Mouse (Mus musculus): Measurements from ENCODE around the gene Larp4b.
A peak's percentile ranks its signal among the peaks of the same experiment; 100 is the strongest.

Larp4b gene

DNA sequence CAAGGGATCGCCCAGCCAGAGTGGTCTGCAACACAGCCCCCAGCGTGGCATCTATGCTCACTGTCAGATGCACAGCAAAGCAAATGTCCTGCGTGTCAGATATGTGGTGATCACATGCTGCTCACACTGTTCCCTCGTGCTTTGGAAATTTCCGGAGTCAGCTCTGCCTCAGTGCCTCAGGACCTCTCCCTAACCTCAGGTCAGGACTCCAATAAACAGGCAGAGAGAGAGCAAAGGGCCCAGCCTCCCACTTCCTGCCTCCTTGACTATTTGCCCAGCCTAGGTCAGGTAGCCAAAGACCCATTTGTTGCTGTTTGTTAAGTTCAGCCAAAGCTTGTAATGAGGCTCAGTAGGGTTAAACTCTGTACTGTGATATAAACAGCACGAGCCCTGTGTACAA is 87.4 kb downstream of the Larp4b start:
- DNase-seq, result no peak

DNA sequence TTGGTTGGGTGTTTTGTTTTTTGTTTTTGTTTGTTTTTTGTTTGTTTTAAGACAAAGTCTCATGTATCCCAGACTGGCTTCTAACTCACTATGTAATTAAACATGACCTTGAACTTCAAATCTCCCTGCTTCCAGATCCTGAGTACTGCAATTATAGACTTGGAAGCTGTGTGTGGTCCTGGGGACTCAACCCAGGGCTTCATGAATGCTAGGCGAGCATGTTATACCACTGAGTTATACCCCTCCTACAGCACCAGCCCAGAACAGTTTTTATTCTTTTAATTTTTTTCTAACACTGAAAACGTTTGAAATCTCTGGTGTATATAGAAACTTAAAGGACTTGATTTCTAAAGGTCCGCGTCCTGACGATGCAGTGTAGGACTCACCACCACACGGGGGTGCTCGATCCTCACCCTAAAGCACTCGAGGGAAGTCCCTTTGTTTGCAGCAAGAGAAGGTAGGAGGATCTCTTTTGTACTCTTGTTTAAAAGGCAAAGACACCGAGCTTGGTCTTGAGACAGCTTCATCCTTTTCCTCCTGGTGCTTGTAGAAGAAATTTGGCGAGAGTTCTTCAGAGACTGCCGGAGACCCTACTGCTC is 88.1 kb downstream of the Larp4b start:
- DNase-seq, result peak; percentile 79

DNA sequence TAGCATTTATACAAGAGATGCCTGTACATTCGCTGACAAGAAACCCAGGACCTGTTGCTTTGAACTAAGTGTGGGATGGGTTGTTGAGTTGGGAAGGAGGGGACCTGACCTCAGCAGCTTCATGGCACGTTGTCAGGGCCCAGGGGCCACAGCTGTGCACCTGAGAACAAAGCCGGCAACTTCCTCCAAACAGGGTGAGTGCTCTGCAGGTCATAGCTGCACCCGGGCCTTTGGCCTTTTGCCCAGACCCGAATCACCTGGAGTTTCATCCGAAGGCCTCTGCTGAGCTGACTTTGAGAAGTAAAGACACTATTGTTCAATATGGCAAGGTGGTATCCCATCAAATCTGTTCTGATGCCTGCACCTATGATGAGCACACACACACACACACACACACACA is 90.6 kb downstream of the Larp4b start:
- no peak for DNase-seq

DNA sequence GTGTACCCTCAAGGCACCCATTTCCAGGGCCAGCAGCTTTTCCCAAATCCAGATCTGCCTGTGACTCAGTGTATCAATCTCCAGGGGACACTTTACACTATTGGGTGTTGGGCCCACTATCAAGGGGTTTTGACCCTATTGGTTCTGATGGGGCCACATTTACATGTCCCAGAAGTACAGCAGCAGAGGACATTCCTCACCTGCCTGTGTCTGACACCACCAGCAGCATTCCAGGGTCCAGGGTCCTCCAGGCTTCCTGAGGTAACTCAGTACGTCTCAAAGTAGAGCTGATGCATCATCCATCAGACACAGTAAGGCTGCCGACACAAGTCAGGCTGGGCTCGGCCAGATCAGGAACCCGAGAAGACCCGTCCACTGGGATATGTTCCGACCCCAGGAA is 91.0 kb downstream of the Larp4b start:
- no peak for DNase-seq

DNA sequence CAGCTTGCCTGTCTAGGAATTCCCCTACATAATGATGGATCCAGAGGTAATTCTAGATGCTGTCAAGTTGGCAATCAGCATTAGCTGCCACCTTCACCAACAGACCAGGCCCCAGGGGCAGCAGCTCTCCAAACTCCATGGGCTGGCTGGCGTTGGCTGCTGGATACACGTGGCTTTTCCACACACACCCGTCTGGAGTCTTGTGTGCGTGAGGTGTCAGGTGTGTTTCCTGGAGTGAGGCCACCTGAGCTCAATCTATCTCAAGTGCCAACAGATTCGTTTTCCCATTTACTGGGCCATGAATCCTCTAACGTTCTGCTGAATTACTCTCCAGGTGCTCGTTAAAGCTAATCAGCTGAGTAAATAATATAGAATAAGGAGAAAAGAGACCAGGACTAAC is 93.5 kb downstream of the Larp4b start:
- DNase-seq, result no peak

DNA sequence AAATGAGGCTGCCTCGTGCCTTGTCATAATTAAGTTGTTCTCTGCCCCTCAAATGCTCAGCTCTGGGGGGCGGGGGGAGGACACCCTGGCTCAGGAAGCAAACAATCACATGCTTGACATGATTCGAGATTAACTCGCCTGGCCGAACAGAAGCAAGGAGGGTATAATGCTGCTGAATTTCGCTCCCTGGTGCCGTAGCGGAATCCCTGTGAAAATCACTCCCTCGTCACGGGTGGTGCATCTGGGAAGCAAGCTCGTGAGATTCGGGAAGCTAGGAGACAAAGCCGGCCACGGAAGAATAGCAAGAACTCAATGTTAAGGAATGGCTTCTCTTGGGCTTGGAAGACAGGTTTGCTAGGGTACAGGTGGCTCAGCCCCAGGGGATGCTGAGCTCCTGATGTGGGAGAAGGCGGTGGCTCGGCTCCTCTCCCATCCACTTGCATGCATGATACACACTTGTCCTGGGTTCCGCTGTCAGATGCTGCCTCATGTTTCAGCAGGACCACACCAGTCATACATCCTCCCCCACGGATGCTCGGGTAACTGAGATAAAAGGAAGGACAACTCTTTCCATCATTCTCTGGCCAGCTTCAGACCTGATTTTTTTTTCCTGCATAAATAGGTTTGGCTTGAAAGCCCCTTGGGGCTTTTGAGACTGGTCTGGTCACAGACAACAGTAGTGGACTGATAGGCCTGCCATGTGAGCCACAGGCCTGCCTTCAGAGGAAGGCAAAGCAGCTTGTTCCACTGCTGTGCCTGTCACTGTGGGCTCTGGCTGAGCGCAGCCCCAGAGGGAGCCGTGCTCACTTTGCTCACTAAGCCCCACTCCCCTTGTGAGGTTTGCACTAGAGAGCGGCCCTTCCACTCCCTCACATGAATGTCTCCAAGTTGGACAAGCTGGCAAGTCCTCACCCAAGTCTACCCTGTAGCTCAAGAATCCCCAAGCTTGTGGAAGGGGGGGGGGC is 94.2 kb downstream of the Larp4b start:
- no peak for DNase-seq

DNA sequence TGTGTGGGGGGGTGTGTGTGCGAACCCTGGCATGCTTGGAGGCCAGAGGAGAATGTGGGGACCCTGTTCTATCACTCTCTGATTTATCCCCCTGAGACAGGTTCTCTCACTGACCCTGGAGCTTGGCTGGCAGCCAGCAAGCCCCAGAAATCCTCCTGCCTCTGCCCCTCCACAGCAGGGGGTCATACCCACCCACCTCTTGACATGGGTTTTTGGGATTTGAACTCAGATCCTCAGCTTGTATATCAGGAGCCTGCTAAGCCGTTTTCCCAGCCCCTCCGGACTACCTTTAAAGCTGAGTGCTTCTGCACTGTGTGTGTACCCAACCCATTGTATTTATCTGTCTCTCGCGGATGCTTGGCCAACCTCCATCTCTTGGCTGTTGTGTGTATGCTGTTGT is 95.8 kb downstream of the Larp4b start:
- no peak for DNase-seq

DNA sequence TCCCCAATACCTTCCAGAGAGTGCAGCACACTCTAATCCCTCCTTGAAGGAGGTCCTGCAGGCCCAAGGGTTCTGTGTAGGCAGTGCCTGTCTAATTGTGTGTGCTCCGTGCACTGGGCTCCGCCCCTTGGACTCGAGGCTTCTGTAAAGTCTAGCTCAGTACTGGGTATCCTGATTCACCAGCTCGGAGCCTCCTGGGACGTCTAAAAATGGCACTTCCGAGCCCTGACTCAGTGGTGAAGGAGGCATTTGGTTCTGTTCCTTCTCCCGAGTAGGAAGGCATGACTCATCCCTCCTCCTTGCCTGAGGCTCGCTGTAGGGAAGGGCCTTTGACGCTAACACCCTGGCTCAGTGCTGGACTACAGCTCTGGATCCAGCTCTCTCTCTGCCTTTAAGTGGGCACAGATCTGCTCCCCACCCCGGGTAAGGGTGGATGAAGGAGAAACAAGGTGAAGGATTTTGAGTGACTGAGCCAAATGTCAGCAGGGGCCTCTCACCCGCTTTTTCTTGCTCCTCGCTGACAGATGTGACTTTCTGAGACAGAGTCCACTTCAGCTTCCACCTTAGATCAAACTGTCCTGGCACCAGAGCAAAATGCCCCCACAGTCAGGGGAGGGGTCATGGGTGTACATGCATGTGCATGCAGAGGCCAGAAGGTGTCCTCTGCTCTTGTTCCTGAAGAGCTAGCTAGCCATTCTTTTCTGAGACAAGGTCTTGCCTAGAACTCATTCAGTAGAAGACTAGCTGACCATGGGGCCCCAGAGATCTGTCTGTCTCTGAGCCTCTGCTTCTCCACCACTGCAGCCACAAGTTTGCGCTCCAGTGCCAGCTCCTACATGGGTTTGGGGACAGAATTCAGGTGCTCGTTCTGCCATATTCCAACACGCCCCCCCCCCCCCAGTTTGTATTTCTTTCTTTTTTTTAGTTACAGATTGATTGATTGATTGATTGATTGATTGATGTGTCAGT is 97.8 kb downstream of the Larp4b start:
- DNase-seq, result peak; percentile 94

DNA sequence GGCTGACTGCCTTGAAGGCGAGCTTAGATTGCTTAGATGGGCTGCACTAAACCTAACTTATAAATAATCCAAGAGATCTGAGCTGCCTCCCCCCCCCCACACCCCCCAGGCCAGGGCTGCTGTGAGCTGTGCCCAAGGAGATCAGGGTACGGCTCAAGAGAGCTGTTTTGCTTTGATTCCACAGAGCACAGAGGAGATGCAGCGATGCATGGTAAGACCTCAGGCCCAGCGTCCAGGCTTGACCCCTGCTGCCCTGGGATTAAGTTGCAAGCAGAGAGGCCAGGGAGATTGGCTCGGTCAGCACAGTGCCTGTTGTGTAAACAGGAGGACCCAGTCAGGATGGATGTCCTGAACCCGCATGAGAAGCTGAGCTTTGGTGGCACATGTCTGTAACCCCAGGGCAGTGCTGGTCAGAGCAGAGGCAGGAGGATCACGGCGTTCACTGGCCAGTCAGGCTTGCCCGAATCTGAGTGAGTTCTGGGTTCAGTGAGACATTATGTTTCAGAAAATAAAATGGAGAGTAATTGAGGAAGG is 99.2 kb downstream of the Larp4b start:
- no peak for DNase-seq

DNA sequence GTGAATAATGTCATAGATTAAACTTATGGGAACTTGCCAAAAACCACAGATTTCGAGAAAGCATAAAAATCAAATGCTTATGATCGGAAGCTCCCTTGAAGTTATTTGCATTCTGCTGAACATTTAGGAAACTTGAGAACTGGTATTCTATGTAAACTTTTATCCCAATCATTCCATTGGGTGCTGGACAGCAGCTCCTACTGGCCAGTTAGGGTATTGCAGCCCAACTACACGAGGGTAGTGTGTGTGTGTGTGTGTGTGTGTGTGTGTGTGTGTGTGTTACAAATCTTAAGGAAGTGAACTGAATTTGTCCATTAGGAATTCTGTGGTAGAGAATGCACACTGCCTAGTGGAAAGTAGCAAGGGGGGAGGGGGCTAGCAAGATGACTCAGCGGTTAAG is 101.0 kb downstream of the Larp4b start:
- DNase-seq, result no peak

DNA sequence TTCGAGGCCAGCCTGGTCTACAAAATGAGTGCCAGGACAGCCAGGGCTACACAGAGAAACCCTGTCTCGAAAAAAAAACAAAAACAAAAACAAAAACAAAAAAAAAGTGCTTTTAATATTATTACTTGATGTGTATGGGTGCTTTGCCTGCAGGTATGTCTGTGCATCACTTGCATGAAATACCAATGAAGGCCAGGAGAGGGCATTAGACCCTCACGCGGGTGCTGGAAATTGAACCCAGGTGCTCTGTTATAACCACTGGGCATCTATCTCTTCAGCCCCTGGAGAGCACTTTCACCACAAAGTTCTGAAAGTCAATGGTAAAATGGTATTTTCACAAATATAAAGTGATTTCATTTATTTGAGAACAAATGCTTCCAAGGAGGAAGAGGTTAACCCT is 101.9 kb downstream of the Larp4b start:
- DNase-seq, result no peak

DNA sequence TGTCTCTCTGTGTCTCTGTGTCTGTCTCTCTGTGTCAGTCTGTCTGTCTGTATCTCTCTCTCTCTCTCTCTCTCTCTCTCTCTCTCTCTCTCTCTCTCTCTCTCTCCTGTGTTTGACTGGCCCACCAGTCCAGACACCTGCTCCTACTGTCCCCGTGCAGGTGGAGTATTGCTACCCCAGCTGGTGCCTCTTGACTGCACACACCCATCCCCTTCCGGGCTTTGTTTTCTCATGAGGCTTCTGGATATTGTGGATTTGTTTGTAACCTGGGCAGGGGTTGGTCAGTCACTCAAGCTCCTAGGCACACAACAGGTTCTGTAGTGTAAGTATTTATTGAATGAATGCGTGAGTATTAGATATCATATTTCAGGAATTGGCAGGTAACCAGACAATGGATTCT is 104.4 kb downstream of the Larp4b start:
- no peak for DNase-seq

DNA sequence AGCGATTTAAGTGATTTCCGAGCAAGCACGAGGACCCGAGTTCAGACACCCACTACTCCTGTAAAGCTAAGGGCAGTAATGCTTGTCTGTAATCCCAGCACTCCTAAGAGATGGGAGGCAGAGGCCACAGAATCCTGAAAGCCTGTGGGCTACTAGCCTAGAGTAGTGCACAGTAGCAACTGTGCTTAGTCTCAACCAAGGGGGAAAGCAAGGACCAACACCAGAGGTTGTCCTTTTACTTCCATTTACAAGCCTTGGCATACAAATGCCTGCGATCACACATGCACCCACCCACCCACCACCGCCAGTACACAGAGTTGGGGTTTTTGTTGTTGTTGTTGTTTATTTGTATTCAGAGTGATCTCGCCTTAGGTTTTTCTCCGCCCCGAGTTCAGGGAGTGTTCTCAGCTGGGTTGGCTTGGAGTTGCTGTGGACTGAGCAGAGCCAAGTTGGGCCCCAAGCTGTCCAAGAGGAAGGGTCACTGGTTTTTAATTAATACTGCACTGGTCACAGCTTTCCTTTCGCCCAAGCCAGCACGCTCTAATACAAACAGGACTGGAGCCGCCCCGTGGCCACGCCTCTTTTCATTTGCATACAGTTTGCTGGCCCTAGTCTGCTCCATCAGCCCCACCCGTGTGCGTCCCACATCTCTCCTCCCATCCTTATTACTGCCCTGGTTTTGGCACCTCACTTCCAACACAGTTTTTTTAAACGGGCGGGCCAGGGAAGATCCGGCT is 105.2 kb downstream of the Larp4b start:
- no peak for DNase-seq

DNA sequence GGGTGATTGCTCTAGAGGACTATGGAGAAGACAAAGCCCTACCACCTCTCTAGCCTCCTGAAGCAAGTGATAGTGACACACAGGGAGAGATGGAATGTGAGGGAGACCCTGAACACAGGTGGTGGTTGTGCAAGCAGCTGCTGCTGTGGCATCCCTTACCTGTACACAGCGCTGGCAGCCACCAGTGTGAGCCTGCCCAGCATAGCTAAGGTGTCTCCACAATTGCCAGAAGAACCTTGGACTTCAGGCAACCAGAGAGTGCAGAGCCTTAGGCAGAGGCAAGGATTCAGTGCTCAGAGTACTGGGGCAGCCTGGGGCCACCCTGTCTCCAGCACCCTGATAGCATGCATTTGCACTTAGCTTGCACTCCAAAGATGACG is 105.8 kb downstream of the Larp4b start:
- no peak for DNase-seq

DNA sequence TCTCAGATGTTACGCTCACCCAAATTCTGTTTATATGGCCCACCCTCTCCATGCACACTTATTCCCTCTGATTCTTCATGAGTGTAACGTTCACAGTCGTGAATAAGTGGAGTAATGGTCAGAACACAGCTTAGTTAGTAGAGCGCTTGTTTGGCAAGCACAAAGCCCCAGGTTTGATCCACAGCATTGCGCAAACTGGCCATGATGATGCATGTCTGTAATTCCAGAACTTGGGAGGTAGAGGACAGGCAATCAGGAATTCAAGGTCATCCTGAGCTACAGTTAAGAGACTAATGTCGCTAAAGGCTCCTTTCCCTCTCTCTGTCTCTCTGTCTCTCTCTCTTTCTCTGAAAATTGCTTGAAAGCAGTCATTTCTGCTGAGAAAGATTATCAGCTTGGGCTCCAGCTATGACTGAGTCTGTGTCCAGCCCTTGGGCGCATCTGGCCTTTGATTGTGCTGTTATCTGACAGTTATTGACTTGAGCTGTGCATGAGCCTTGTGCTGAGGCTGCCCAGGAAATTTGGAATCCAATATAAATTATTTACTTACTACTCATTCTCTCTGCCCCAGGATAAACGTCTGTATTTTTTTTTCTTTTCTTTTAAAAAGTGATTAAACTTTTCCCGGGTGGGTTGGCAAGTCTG is 129.2 kb downstream of the Larp4b start:
- DNase-seq, result no peak

Measured in right cerebral cortex, adult 18-20 months (tissue).